Mouse (Mus musculus): Measurements from ENCODE around the gene Sh2b3. TPM values are rescaled to one million over a fixed set of nuclear protein-coding genes. Genes with fewer than 3 reads are reported as not detected.

The Sh2b3 gene
- polyA plus RNA-seq, 1 experiment from 2014 or later = 15.9 TPM

DNA sequence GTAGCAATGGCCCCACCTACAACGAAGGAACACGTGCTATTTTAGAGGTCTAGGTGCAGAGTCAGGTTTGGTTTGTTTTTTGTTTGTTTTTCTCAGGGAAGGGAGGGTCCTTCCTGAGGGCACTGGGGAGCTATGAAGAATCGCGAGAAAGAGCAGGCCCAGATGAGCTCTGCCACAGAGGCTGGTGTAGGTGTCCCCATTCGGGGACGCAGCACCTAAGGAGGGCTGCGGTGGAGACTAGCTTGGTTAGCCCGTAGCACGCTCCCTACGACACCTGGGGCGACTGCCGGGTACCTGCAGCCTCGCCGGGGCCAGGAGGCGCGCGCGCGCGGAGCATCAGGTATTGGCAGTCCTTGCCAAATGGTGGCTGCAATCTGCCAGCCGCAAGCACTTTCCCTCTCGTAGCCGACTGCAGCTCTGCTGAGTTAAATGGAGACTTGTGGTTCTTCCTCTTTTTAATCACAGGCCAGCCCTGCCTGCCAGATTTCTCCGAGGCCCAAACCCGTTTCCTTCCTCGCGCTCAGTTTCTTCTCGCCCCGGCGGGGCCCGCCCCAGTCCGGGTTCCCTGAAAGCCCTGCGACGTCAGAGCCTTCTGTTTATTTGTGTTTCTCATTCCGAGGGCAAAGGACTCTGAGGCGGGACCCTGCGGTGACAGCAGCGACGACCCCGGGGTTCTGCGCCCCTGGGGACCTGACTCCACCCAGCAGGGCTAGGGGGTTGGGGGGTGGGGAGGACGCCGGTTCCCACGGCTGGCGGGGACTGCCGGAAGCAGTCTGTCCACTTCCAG, 1.1 kb upstream of the Sh2b3 start:
- Histone ChIP-seq H3K4me1 (replicated peaks; ENCODE audit: control insufficient read depth, insufficient read depth, low read length) (peaks cover 44% of the 10 kb centered on the region), H3K4me3 (ENCODE audit: low read length) (peak overlapping the region; percentile 82)
- ATAC-seq (ENCODE audit: low read depth) = no peak

DNA sequence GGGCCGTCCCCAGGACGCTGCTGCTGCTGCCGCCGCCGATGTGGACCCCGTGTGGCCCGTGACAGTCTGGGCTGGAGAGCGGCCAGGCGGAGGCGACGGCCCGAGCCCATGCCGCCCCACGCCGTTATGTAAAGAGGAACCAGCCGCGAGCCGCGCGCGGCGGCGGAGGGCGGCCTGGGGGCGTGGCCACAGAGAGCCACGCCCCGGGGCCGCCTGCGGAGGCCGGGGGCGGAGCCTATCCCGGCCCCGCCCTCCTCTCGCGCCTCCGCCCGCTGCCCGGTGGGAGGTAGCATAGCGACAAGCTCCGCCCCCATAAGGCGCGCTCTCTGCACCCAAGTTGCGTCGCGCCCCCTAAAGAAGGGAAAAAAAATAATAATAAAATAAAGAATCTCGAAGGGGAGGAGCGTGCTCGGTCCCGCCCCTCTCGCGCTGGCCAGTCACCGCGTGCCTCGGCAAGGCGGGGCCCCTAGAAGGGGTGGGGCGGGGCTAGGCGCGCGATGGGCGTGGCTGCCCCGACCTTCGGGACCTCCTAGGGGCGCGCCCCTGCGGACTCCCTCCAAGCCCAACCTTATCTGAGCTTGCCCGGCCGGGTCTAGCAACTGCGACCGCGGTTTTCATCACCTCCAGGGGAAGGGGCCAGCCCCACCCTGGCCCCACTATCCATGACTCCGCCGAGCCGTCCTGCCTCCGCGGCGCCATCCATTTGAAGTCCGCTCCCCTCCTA, 592 bp downstream of the Sh2b3 start:
- H3K4me1 ChIP-seq (replicated peaks; ENCODE audit: control insufficient read depth, insufficient read depth, low read length) = peaks cover 51% of the 10 kb centered on the region
- peak overlapping the region; percentile 82 for H3K4me3 ChIP-seq (ENCODE audit: low read length)
- peak overlapping the region; percentile 85 for H3K4me2 ChIP-seq (ENCODE audit: low read depth, low read length)
- under 1% methylated on average over 68 of the region's 77 CpGs for WGBS
- no peaks in the 10 kb centered on the region for H3K9me3 ChIP-seq (ENCODE audit: control insufficient read depth, low read length)
- H3K27ac ChIP-seq (ENCODE audit: low read length) = peak overlapping the region; percentile 88
- peak overlapping the region; percentile 88 for H3K9ac ChIP-seq (ENCODE audit: low read length)
- H3K36me3 ChIP-seq (ENCODE audit: control insufficient read depth, insufficient read depth, low read length) = no peaks in the 10 kb centered on the region
- no peaks in the 10 kb centered on the region for H3K27me3 ChIP-seq (ENCODE audit: control insufficient read depth, insufficient read depth, low read depth, low read length)
- peak; percentile 86 for ATAC-seq (ENCODE audit: low read depth)

More for the DNA sequence above, 1.1 kb upstream of the Sh2b3 start:
- Histone ChIP-seq H3K27me3 (ENCODE audit: control insufficient read depth, insufficient read depth, low read depth, low read length) (no peaks in the 10 kb centered on the region; the same call in 1 of the 2 replicates), H3K9me3 (ENCODE audit: control insufficient read depth, low read length) (no peaks in the 10 kb centered on the region), H3K4me2 (ENCODE audit: low read depth, low read length) (peak overlapping the region; percentile 85), H3K9ac (ENCODE audit: low read length) (peak overlapping the region; percentile 70), H3K36me3 (ENCODE audit: control insufficient read depth, insufficient read depth, low read length) (no peaks in the 10 kb centered on the region), H3K27ac (ENCODE audit: low read length) (peak overlapping the region; percentile 88)
- WGBS = 1% methylated on average over 46 of the region's 46 CpGs

DNA sequence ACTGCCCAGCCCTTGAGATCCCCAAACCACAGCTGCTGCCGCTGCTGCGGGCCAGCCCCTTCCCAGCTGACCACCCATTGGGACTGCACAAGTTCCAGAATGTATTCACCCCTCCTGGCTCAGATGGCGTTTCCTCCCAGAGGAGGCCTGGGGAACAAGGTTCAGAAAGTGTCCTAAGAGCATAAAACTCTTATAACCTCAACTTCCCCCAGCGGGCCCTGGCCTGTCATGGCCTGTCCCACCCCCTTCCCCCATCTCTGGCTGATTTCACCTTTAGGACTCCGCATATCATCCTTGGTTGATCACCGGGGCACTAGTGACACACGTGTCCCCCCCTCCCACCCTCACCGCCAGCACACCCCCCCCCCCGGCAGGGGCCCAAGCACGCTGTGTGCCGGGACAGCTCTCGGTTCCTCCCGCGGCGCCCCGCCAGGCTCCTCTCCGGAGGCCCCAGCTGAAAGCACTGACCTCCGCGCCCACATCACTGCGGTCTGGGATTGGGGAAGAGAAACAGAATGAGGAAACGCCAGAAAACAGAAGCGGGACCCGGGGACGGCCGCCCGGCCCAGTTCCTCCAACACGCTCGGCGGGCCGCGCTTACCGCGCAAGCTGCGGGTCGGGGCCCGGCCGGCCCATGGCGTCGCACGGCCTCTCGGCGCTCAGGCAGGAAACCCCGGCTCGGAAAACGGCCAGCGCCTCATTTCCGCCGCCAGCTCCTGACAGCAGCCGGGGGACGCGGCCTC, 1.3 kb downstream of the Sh2b3 start:
- Histone ChIP-seq H3K27me3 (ENCODE audit: control insufficient read depth, insufficient read depth, low read depth, low read length) (no peaks in the 10 kb centered on the region), H3K36me3 (ENCODE audit: control insufficient read depth, insufficient read depth, low read length) (no peaks in the 10 kb centered on the region), H3K4me1 (replicated peaks; ENCODE audit: control insufficient read depth, insufficient read depth, low read length) (peaks cover 52% of the 10 kb centered on the region), H3K9ac (ENCODE audit: low read length) (peak overlapping the region; percentile 88), H3K27ac (ENCODE audit: low read length) (peak overlapping the region; percentile 80), H3K4me3 (ENCODE audit: low read length) (peak overlapping the region; percentile 82), H3K4me2 (ENCODE audit: low read depth, low read length) (peak overlapping the region; percentile 85), H3K9me3 (ENCODE audit: control insufficient read depth, low read length) (no peaks in the 10 kb centered on the region)
- ATAC-seq (ENCODE audit: low read depth) = no peak
- WGBS = 1% methylated on average over 47 of the region's 51 CpGs

DNA sequence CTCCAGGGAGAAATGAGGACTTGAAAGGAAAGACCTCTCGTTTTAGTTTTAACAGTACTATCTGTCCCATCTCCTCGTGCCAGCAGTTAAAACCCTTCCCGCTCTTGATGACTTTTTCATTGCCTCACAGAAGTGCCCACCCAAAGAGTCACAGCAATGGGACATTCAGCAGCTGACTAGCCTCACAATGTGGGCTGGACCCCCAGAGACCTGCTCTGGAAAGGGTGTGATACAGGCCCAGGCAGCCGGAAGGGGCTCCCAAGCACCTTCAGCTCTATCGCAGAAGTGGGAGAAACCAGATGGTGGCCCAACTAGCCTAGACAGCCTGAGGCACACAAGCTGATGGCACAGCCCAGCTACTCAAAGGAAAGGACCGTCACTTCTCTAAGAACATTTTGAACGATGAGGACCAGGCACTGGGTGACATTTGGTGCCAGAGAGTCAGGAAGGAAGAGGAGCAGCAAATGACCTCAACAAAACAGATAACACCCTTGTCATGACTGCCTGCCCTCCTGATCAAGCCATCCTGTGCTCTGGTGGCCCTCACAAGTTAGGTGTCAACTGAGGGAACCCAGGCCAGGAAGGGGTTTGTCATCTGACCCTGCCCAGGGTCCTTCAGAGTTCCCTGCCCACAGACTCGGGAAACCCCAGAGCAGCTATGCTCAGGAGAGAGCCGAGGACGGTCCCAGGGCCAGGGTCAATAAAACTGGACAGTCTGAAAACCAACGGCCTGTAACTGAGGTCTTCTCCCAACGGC, 2.3 kb downstream of the Sh2b3 start:
- Histone ChIP-seq H3K27me3 (ENCODE audit: control insufficient read depth, insufficient read depth, low read depth, low read length) (no peaks in the 10 kb centered on the region), H3K27ac (ENCODE audit: low read length) (peak overlapping the region; percentile 47), H3K9me3 (ENCODE audit: control insufficient read depth, low read length) (no peaks in the 10 kb centered on the region), H3K36me3 (ENCODE audit: control insufficient read depth, insufficient read depth, low read length) (no peaks in the 10 kb centered on the region), H3K9ac (ENCODE audit: low read length) (peak overlapping the region; percentile 88), H3K4me3 (ENCODE audit: low read length) (peak overlapping the region; percentile 82), H3K4me1 (replicated peaks; ENCODE audit: control insufficient read depth, insufficient read depth, low read length) (peaks cover 52% of the 10 kb centered on the region), H3K4me2 (ENCODE audit: low read depth, low read length) (peak overlapping the region; percentile 85)
- WGBS = 21% methylated on average over 12 of the region's 12 CpGs
- ATAC-seq (ENCODE audit: low read depth) = no peak

DNA sequence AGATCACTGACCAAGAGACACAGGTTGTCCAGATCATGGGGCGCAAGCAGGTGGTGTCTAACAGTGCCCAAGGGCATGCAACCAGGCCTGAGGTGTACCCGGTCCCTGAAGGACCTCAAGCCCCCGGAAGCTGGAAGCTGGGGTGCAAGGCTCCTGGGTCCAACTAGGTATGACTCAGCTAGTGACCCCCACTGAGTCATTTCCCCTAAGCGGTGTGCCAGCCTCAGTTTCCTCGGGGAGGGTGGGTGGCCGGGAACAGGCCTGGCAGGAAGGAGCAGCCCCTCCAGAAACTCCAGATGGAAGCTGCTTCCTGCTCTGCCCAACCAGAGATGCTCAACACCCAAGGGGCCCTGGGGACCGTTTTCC, 3.2 kb downstream of the Sh2b3 start:
- Histone ChIP-seq H3K9ac (ENCODE audit: low read length) (no peak overlapping the region; the same call in 1 of the 2 replicates), H3K27ac (ENCODE audit: low read length) (peak overlapping the region; percentile 62)

DNA sequence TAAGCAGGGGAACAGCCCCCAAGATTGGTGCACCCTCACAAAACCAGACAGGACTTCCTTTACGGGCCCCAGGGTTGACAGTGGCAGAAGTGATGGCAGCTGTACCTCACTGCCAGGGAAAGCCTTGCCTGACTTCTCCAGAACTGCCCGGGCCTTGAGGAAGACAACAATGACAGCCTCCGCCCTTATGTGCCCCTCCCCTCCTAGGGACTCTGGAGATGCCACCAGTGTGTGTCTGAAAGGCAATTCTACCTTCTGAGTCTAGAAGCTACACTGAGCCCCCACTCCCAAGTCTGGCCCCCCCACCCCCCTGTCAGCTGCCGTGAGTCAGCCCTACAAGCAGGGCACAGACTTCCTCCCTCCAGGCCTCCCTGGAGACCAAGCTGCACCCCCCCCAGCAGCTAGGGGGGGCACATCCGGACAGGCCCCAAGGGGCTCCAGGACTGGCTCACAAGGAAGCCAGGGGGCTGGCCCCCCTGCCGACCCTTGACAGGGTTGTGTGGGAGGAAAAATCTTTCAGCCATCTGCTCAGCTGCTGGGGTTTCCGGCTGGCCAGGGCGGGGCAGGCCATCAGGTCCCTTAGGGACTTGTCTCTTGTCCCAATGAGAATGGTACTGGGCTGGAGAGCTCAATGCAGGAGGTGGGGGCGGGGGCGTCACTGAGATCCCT, 3.7 kb downstream of the Sh2b3 start:
- peak overlapping the region; percentile 85 for H3K4me2 ChIP-seq (ENCODE audit: low read depth, low read length)
- H3K4me1 ChIP-seq (replicated peaks; ENCODE audit: control insufficient read depth, insufficient read depth, low read length) = peaks cover 50% of the 10 kb centered on the region
- H3K9me3 ChIP-seq (ENCODE audit: control insufficient read depth, low read length) = no peaks in the 10 kb centered on the region
- WGBS = 29% methylated on average over 10 of the region's 10 CpGs
- H3K27ac ChIP-seq (ENCODE audit: low read length) = peak overlapping the region; percentile 67
- H3K4me3 ChIP-seq (ENCODE audit: low read length) = peak overlapping the region; percentile 82
- peak; percentile 24 for ATAC-seq (ENCODE audit: low read depth)
- peak overlapping the region; percentile 38; the same call in 1 of the 2 replicates for H3K9ac ChIP-seq (ENCODE audit: low read length)
- no peaks in the 10 kb centered on the region for H3K36me3 ChIP-seq (ENCODE audit: control insufficient read depth, insufficient read depth, low read length)
- no peaks in the 10 kb centered on the region; the same call in 1 of the 2 replicates for H3K27me3 ChIP-seq (ENCODE audit: control insufficient read depth, insufficient read depth, low read depth, low read length)

More for the DNA sequence above, 3.2 kb downstream of the Sh2b3 start:
- no peaks in the 10 kb centered on the region; the same call in 1 of the 2 replicates for H3K27me3 ChIP-seq (ENCODE audit: control insufficient read depth, insufficient read depth, low read depth, low read length)
- no peaks in the 10 kb centered on the region for H3K36me3 ChIP-seq (ENCODE audit: control insufficient read depth, insufficient read depth, low read length)
- no peak for ATAC-seq (ENCODE audit: low read depth)
- no peaks in the 10 kb centered on the region for H3K9me3 ChIP-seq (ENCODE audit: control insufficient read depth, low read length)
- WGBS = 49% methylated on average over 7 of the region's 7 CpGs
- peak overlapping the region; percentile 85 for H3K4me2 ChIP-seq (ENCODE audit: low read depth, low read length)
- H3K4me1 ChIP-seq (replicated peaks; ENCODE audit: control insufficient read depth, insufficient read depth, low read length) = peaks cover 51% of the 10 kb centered on the region
- H3K4me3 ChIP-seq (ENCODE audit: low read length) = peak overlapping the region; percentile 82

GRCm38 (mm10) chr5:121833159-121833558, 4.3 kb downstream of the Sh2b3 start:
- Histone ChIP-seq H3K4me3 (ENCODE audit: low read length) (no peak overlapping the region; the same call in 1 of the 2 replicates), H3K4me1 (replicated peaks; ENCODE audit: control insufficient read depth, insufficient read depth, low read length) (peaks cover 50% of the 10 kb centered on the region)

More at GRCm38 (mm10) chr5:121833159-121833558, 4.3 kb downstream of the Sh2b3 start:
- Histone ChIP-seq H3K4me2 (ENCODE audit: low read depth, low read length) (peak overlapping the region; percentile 85), H3K9ac (ENCODE audit: low read length) (no peak overlapping the region), H3K27ac (ENCODE audit: low read length) (peak overlapping the region; percentile 67), H3K9me3 (ENCODE audit: control insufficient read depth, low read length) (no peaks in the 10 kb centered on the region), H3K36me3 (ENCODE audit: control insufficient read depth, insufficient read depth, low read length) (peaks cover 4% of the 10 kb centered on the region), H3K27me3 (ENCODE audit: control insufficient read depth, insufficient read depth, low read depth, low read length) (no peaks in the 10 kb centered on the region; the same call in 1 of the 2 replicates)
- 79% methylated on average over 2 of the region's 2 CpGs for WGBS
- ATAC-seq (ENCODE audit: low read depth) = no peak

All from lung, embryonic 16.5 days (tissue).